Mouse (Mus musculus): ENCODE data around the gene Amotl1.

The Amotl1 gene

GRCm38 (mm10) chr9:14547584-14548365 lies 97.1 kb downstream of the Amotl1 start:
- DNase-seq (ENCODE audit: low spot score): no peak

GRCm38 (mm10) chr9:14544034-14544757 lies 100.7 kb downstream of the Amotl1 start:
- no peak for DNase-seq (ENCODE audit: low spot score)

GRCm38 (mm10) chr9:14534833-14535456 lies 109.9 kb downstream of the Amotl1 start:
- DNase-seq (ENCODE audit: low spot score): no peak

GRCm38 (mm10) chr9:14533659-14534058 lies 111.2 kb downstream of the Amotl1 start:
- no peak for DNase-seq (ENCODE audit: low spot score)

- no peak for DNase-seq (ENCODE audit: low spot score)
Observed at GRCm38 (mm10) chr9:14532283-14532682, 112.6 kb downstream of the Amotl1 start.

GRCm38 (mm10) chr9:14530004-14530403 lies 114.9 kb downstream of the Amotl1 start:
- DNase-seq (ENCODE audit: low spot score): no peak

- DNase-seq (ENCODE audit: low spot score): peak; percentile 71
Observed at GRCm38 (mm10) chr9:14523408-14524043, 121.3 kb downstream of the Amotl1 start.

- no peak for DNase-seq (ENCODE audit: low spot score)
Observed at GRCm38 (mm10) chr9:14521695-14522094, 123.2 kb downstream of the Amotl1 start.

- no peak for DNase-seq (ENCODE audit: low spot score)
Observed at GRCm38 (mm10) chr9:14520971-14521670, 123.7 kb downstream of the Amotl1 start.

GRCm38 (mm10) chr9:14518105-14518504 lies 126.8 kb downstream of the Amotl1 start:
- DNase-seq (ENCODE audit: low spot score): no peak

GRCm38 (mm10) chr9:14517296-14517695 lies 127.6 kb downstream of the Amotl1 start:
- DNase-seq (ENCODE audit: low spot score): no peak

GRCm38 (mm10) chr9:14512633-14513445 lies 132.0 kb downstream of the Amotl1 start:
- peak; percentile 26 for DNase-seq (ENCODE audit: low spot score)

- no peak for DNase-seq (ENCODE audit: low spot score)
Observed at GRCm38 (mm10) chr9:14500916-14501424, 143.9 kb downstream of the Amotl1 start.

- DNase-seq (ENCODE audit: low spot score): peak; percentile 89
Observed at GRCm38 (mm10) chr9:14500023-14500915, 144.6 kb downstream of the Amotl1 start, which contains the start of the genes Kdm4d and Cwc15. TSS of gene Kdm4d (minus strand) at chr9:14500482. TSS of gene Cwc15 (plus strand) at chr9:14500617.

- no peak for DNase-seq (ENCODE audit: low spot score)
Observed at GRCm38 (mm10) chr9:14498896-14499705, 145.8 kb downstream of the Amotl1 start.
